Mouse (Mus musculus): ENCODE data around the gene Tns1. TPM values are rescaled to one million over a fixed set of nuclear protein-coding genes. Genes with fewer than 3 reads are reported as not detected.

The Tns1 gene
- total and polyA plus RNA-seq, 2 experiments = 17.9 to 47.9 TPM

DNA sequence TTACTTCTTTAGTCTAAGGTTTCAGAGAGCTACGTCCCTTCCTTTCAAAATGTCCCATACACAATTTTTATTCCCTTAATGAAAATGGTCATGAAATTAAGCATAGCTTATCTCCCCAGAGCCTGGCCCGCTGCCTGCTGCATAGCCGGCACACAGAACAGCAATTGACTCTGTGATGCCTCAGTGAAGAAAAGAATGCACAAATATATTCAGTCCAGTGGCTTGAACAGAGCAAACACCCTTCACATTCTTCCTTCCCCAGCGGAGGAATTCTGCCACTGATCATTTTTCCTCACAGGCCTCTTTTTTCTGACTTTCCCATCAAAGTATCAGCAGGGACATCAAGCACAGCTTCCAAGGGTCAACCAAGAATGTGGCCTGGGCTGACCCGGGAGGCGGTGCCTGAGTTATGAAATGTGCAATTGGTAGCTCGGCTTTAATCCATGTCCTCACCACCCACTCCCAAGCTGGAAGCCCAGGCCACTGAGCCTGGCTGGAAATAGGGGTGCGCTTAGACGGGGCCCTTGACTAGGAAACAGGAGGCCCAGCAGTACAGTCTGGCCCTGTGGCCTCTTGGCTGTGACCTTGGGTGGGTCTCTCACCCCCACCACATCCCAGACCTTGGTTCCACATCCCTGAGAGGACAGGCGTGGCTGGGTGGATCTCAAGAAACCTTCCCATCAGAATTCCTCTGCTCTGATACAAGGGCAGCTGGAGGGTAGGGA is 191.7 kb downstream of the Tns1 start:
- Histone ChIP-seq H3K4me1 (ENCODE audit: control insufficient read depth, insufficient read depth, low read length) (peaks cover 57% of the 10 kb centered on the region), H3K27ac (replicated peaks; ENCODE audit: insufficient read depth, low read depth, low read length) (peak overlapping the region; percentile 88), H3K36me3 (ENCODE audit: control insufficient read depth, insufficient read depth, low read length) (peaks cover 4% of the 10 kb centered on the region; the same call in 1 of the 2 replicates), H3K9ac (ENCODE audit: low read depth, low read length) (peak overlapping the region; percentile 33), H3K79me2 (ENCODE audit: control insufficient read depth, insufficient read depth, low read length) (no peaks in the 10 kb centered on the region), H3K4me3 (ENCODE audit: insufficient read depth, low read depth, low read length) (no peak overlapping the region), H3K27me3 (ENCODE audit: control insufficient read depth, insufficient read depth, low read length) (no peaks in the 10 kb centered on the region)
- WGBS = 27% methylated on average over 10 of the region's 10 CpGs
- no peak for TF ChIP-seq CTCF (IDR thresholded peaks at IDR 0.05; ENCODE audit: low read depth, low read length)
- no peak for TF ChIP-seq POLR2A (IDR thresholded peaks at IDR 0.05; ENCODE audit: extremely low read depth, insufficient read depth, low read length)
- peak; percentile 86 for DNase-seq (ENCODE audit: extremely low read depth, low read depth, low spot score)

DNA sequence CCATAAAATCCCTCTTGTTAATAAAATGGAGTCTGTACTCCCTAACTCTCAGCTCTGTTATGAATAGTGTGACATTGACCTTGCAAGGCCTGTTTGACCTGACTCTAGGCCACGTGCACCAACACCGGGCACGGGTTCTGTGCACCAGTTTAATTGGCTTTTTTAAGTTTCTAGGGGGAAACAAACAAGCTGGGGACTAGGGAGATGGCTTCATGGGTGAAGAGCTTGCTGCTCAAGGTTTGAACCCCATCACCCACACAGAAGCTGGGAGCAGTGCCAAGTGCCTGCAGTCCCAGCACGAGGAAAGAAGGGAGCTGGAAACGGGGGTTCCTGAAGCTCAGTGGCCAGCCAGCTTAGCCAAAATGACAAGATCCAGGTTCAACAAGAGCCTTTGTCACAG is 192.4 kb downstream of the Tns1 start:
- TF ChIP-seq CTCF (IDR thresholded peaks at IDR 0.05; ENCODE audit: low read depth, low read length) (no peak), POLR2A (IDR thresholded peaks at IDR 0.05; ENCODE audit: extremely low read depth, insufficient read depth, low read length) (no peak)
- Histone ChIP-seq H3K4me1 (ENCODE audit: control insufficient read depth, insufficient read depth, low read length) (peaks cover 51% of the 10 kb centered on the region), H3K36me3 (ENCODE audit: control insufficient read depth, insufficient read depth, low read length) (peaks cover 6% of the 10 kb centered on the region; the same call in 1 of the 2 replicates), H3K79me2 (ENCODE audit: control insufficient read depth, insufficient read depth, low read length) (no peaks in the 10 kb centered on the region), H3K4me3 (ENCODE audit: insufficient read depth, low read depth, low read length) (no peak overlapping the region), H3K27me3 (ENCODE audit: control insufficient read depth, insufficient read depth, low read length) (no peaks in the 10 kb centered on the region), H3K27ac (replicated peaks; ENCODE audit: insufficient read depth, low read depth, low read length) (peak overlapping the region; percentile 88), H3K9ac (ENCODE audit: low read depth, low read length) (peak overlapping the region; percentile 11; the same call in 1 of the 2 replicates)
- 17% methylated on average over 5 of the region's 5 CpGs for WGBS
- DNase-seq (ENCODE audit: extremely low read depth, low read depth, low spot score) = peak; percentile 70

DNA sequence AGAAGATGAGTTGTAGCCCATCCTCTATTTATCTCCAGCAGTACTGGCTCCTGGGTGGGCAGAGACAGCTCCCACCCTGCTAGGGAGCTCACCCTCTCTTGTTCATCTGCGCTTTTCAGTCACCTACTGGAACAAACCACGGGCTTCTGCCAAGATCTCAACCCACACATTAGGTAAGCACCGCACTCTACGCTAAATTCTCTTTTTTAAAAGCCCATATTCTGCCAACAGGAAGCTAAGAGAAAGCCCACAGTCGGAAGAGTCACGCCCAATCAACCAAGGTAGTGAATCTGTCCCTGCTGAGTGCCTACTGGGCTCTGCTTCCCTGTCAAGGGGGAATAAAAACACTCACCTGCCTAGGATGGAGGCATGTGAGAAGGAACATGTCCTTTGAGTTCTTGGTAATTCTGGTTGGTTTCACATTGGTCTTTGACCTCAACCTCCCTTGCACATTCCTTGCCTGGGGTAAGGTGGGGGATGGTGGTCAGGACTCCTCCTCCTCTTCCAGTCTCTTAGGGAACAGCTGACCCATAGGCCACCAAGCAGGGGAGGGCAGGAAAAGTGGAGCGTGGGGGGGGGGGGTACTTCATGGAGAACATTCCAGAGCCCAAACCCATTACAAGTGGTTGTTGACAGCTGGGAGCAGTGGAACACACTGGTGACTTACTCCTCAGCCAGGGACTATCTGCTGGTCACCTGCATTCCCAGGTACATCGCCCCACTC is 193.7 kb downstream of the Tns1 start:
- H3K9ac ChIP-seq (ENCODE audit: low read depth, low read length) = no peak overlapping the region; the same call in 1 of the 2 replicates
- DNase-seq (ENCODE audit: extremely low read depth, low read depth, low spot score) = peak; percentile 66
- TF ChIP-seq POLR2A (IDR thresholded peaks at IDR 0.05; ENCODE audit: extremely low read depth, insufficient read depth, low read length) = no peak
- no peak for TF ChIP-seq CTCF (IDR thresholded peaks at IDR 0.05; ENCODE audit: low read depth, low read length)
- H3K4me3 ChIP-seq (ENCODE audit: insufficient read depth, low read depth, low read length) = no peak overlapping the region
- H3K4me1 ChIP-seq (ENCODE audit: control insufficient read depth, insufficient read depth, low read length) = peaks cover 47% of the 10 kb centered on the region
- H3K27me3 ChIP-seq (ENCODE audit: control insufficient read depth, insufficient read depth, low read length) = no peaks in the 10 kb centered on the region
- 39% methylated on average over 8 of the region's 8 CpGs for WGBS
- H3K79me2 ChIP-seq (ENCODE audit: control insufficient read depth, insufficient read depth, low read length) = no peaks in the 10 kb centered on the region
- H3K27ac ChIP-seq (replicated peaks; ENCODE audit: insufficient read depth, low read depth, low read length) = peak overlapping the region; percentile 88
- peaks cover 11% of the 10 kb centered on the region; the same call in 1 of the 2 replicates for H3K36me3 ChIP-seq (ENCODE audit: control insufficient read depth, insufficient read depth, low read length)

DNA sequence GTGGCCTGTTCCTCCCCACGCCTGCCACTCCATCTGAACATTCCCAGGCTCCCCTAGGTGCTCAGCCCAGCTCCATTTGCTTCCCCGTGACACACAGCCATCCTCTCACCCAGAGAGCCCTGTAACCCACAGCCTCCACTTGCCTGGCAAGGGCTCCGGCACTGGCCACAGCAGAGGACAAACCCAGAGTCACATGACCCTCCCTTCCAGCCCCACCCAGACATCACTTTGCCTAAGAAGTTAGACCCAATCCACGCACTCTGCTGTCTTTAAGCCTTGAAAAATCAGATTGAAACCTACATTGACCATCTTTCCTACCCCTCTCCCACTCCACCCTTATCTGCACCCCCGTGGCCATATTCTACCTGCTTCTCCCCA is 194.3 kb downstream of the Tns1 start:
- 45% methylated on average over 5 of the region's 5 CpGs for WGBS
- H3K4me1 ChIP-seq (ENCODE audit: control insufficient read depth, insufficient read depth, low read length) = peaks cover 47% of the 10 kb centered on the region
- H3K79me2 ChIP-seq (ENCODE audit: control insufficient read depth, insufficient read depth, low read length) = no peaks in the 10 kb centered on the region
- H3K4me3 ChIP-seq (ENCODE audit: insufficient read depth, low read depth, low read length) = no peak overlapping the region
- no peaks in the 10 kb centered on the region for H3K27me3 ChIP-seq (ENCODE audit: control insufficient read depth, insufficient read depth, low read length)
- H3K36me3 ChIP-seq (ENCODE audit: control insufficient read depth, insufficient read depth, low read length) = peaks cover 13% of the 10 kb centered on the region; the same call in 1 of the 2 replicates
- peak overlapping the region; percentile 88 for H3K27ac ChIP-seq (replicated peaks; ENCODE audit: insufficient read depth, low read depth, low read length)
- H3K9ac ChIP-seq (ENCODE audit: low read depth, low read length) = peak overlapping the region; percentile 22; the same call in 1 of the 2 replicates
- TF ChIP-seq CTCF (IDR thresholded peaks at IDR 0.05; ENCODE audit: low read depth, low read length) (no peak), POLR2A (IDR thresholded peaks at IDR 0.05; ENCODE audit: extremely low read depth, insufficient read depth, low read length) (0 out of 2 replicates have a peak, but pooled peaks have one; percentile 17)
- DNase-seq (ENCODE audit: extremely low read depth, low read depth, low spot score) = peak; percentile 66

DNA sequence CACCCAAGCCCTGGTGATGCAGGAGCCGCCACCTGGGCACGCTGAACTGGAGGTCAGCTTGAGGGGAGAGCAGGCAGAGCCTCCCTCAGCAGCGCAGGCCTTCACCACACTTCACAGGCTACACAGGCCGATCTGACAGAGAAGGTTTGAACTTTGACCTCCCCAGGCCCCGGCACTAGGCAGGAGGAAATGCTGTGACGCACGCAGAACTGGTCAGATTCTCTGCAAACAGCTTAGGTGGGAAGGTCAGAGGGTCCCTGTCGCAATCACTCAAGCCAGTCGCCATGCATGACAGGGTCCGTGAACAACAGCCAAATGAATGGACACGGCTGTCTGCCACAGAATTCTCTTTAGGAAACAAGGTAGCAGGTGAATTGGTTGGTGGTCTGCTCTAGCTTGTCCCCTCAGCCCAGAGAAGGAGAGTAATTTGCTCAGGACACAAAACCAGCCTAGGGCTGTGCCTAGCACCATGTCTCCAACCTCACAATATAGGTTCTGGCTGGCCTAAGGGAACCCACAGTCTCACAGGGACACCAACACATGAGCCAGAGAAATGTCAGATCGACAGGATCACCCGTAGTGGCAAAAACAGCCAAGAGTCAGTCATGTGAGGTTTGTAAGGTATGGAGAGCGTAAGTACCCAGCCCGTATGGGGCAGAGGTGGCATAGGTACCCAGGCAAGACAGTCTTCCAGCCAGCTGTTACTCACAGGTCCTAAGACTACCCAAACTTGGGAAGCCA is 194.9 kb downstream of the Tns1 start:
- peaks cover 18% of the 10 kb centered on the region; the same call in 1 of the 2 replicates for H3K36me3 ChIP-seq (ENCODE audit: control insufficient read depth, insufficient read depth, low read length)
- H3K27ac ChIP-seq (replicated peaks; ENCODE audit: insufficient read depth, low read depth, low read length) = peak overlapping the region; percentile 88
- peaks cover 47% of the 10 kb centered on the region for H3K4me1 ChIP-seq (ENCODE audit: control insufficient read depth, insufficient read depth, low read length)
- no peaks in the 10 kb centered on the region for H3K79me2 ChIP-seq (ENCODE audit: control insufficient read depth, insufficient read depth, low read length)
- 30% methylated on average over 15 of the region's 15 CpGs for WGBS
- peak overlapping the region; percentile 46; the same call in 1 of the 2 replicates for H3K4me3 ChIP-seq (ENCODE audit: insufficient read depth, low read depth, low read length)
- H3K9ac ChIP-seq (ENCODE audit: low read depth, low read length) = peak overlapping the region; percentile 72
- H3K27me3 ChIP-seq (ENCODE audit: control insufficient read depth, insufficient read depth, low read length) = no peaks in the 10 kb centered on the region
- DNase-seq (ENCODE audit: extremely low read depth, low read depth, low spot score) = peak; percentile 92
- 0 out of 2 replicates have a peak, but pooled peaks have one; percentile 18 for TF ChIP-seq POLR2A (IDR thresholded peaks at IDR 0.05; ENCODE audit: extremely low read depth, insufficient read depth, low read length)
- TF ChIP-seq CTCF (IDR thresholded peaks at IDR 0.05; ENCODE audit: low read depth, low read length) = no peak

All from liver, adult 2 months (tissue).